Mouse (Mus musculus) E14TG2a.4 (cell line): Measurements from ENCODE around the gene Derl2.

Experiments used
- CTCF ChIP-seq: conservative IDR thresholded peaks from 2 replicates; pipeline ENCODE4 v1.5.1; 2014; ENCODE audit warnings: low read length
- NANOG ChIP-seq: IDR thresholded peaks from 2 replicates; pipeline ENCODE4 v1.6.1; 2014; ENCODE audit warnings: borderline replicate concordance, low read length, mixed read lengths
- POU5F1 ChIP-seq: IDR thresholded peaks from 2 replicates; pipeline ENCODE4 v1.6.1; 2014; ENCODE audit warnings: low read length, borderline replicate concordance

GRCm38 (mm10) chr11:70982030-70982429 is 37.6 kb downstream of the Derl2 start:
- TF ChIP-seq CTCF (no peak), POU5F1 (no peak), NANOG (no peak)
